Mouse (Mus musculus) cerebellum, adult 11 months (tissue): ENCODE measurements around the gene Gm49383.
"Not testable (repeated sequence)": the region's sequence is repeated elsewhere in the genome, so short reads cannot be mapped to it uniquely, and the experiment has no call there.

ENCODE experiments used
- DNase-seq: peaks from one replicate; pipeline ENCODE4 v3.0.0; 2022

The Gm49383 gene

GRCm38 (mm10) chr12:69198985-69199384 lies 2.1 kb upstream of the Gm49383 start:
- no peak for DNase-seq

GRCm38 (mm10) chr12:69198164-69198535 lies 1.2 kb upstream of the Gm49383 start, which contains the start of gene Dnaaf2:
Gene Dnaaf2, minus strand, starts transcription at chr12:69198429.
- peak; percentile 52 for DNase-seq

GRCm38 (mm10) chr12:69197378-69198163 lies 667 bp upstream of the Gm49383 start:
- DNase-seq: peak; percentile 54

GRCm38 (mm10) chr12:69192637-69193036 lies 4.3 kb downstream of the Gm49383 start:
- no peak for DNase-seq

- no peak for DNase-seq
Measured at GRCm38 (mm10) chr12:69191396-69191795, 5.5 kb downstream of the Gm49383 start.

- DNase-seq: no peak
Measured at GRCm38 (mm10) chr12:69190522-69190921, 6.4 kb downstream of the Gm49383 start.

GRCm38 (mm10) chr12:69190074-69190473 lies 6.8 kb downstream of the Gm49383 start:
- no peak for DNase-seq

GRCm38 (mm10) chr12:69186811-69187471 lies 10.0 kb downstream of the Gm49383 start:
- DNase-seq: no peak

- no peak for DNase-seq
Measured at GRCm38 (mm10) chr12:69185371-69185770, 11.5 kb downstream of the Gm49383 start.

GRCm38 (mm10) chr12:69184342-69185295 lies 12.3 kb downstream of the Gm49383 start:
- DNase-seq: no peak

GRCm38 (mm10) chr12:69183583-69184308 lies 13.2 kb downstream of the Gm49383 start, which contains the start of the genes Rpl36al and Mgat2:
Gene Rpl36al, minus strand, starts transcription at chr12:69184083.
Gene Mgat2, plus strand, starts transcription at chr12:69184157.
- DNase-seq: peak; percentile 98

- DNase-seq: no peak
Measured at GRCm38 (mm10) chr12:69181800-69182199, 15.1 kb downstream of the Gm49383 start.

- no peak for DNase-seq
Measured at GRCm38 (mm10) chr12:69179371-69179770, 17.5 kb downstream of the Gm49383 start.

- no peak for DNase-seq
Measured at GRCm38 (mm10) chr12:69177526-69177925, 19.4 kb downstream of the Gm49383 start.

- DNase-seq: no peak
Measured at GRCm38 (mm10) chr12:69175975-69176374, 20.9 kb downstream of the Gm49383 start.

- DNase-seq: no peak
Measured at GRCm38 (mm10) chr12:69171307-69171706, 25.6 kb downstream of the Gm49383 start.

- DNase-seq: peak; percentile 84
Measured at GRCm38 (mm10) chr12:69168461-69169106, 28.3 kb downstream of the Gm49383 start, which contains the start of gene Lrr1. Gene Lrr1, plus strand, starts transcription at chr12:69168814.

- no peak for DNase-seq
Measured at GRCm38 (mm10) chr12:69167656-69168460, 29.0 kb downstream of the Gm49383 start.

GRCm38 (mm10) chr12:69166861-69167581 lies 29.9 kb downstream of the Gm49383 start:
- not testable (repeated sequence) for DNase-seq

GRCm38 (mm10) chr12:69164904-69165303 lies 32.0 kb downstream of the Gm49383 start:
- DNase-seq: no peak
